Mouse (Mus musculus) midbrain, embryonic 10.5 days (tissue): ENCODE measurements around the gene Npb. TPM values are rescaled to one million over a fixed set of nuclear protein-coding genes. Genes with fewer than 3 reads are reported as not detected.

ENCODE experiments used
- DNase-seq: peaks from one replicate; pipeline ENCODE4 v3.0.0-alpha.2; 2017; ENCODE audit warnings: low spot score
- H3K27ac ChIP-seq: fragments of 300-500 bp; sonication (generic); replicated peaks from 2 replicates; pipeline ENCODE4 v1.5.1; 2016; ENCODE audit warnings: mild to moderate bottlenecking
- H3K27me3 ChIP-seq: fragments of 300-500 bp; sonication (generic); 2 replicates; pipeline ENCODE4 v1.6.1; 2016; ENCODE audit warnings: low read depth, mild to moderate bottlenecking; ENCODE audit not compliant: poor library complexity, severe bottlenecking
- H3K36me3 ChIP-seq: fragments of 300-500 bp; sonication (generic); 2 replicates; pipeline ENCODE4 v1.6.1; 2016; ENCODE audit warnings: mild to moderate bottlenecking, moderate library complexity
- H3K4me1 ChIP-seq: fragments of 300-500 bp; sonication (generic); 2 replicates; pipeline ENCODE4 v1.6.1; 2016
- H3K4me3 ChIP-seq: fragments of 300-500 bp; sonication (generic); 2 replicates; pipeline ENCODE4 v1.5.1; 2016; ENCODE audit warnings: mild to moderate bottlenecking, moderate library complexity
- H3K9me3 ChIP-seq: fragments of 300-500 bp; sonication (generic); replicated peaks from 2 replicates; pipeline ENCODE4 v1.6.1; 2016; ENCODE audit warnings: mild to moderate bottlenecking
- WGBS: fragments of 180-500 bp; shearing (Covaris S2); methylation state at CpG from one replicate; pipeline ENCODE4 v1.1.7; 2016; 5-methylcytosine and 5-hydroxymethylcytosine counted together
- microRNA-seq: library from miRNA; unstranded; fragments of <30 nt; microRNA quantifications from one replicate; pipeline ENCODE4, GENCODE M21; 2017
- polyA plus RNA-seq: library from polyadenylated mRNA; unstranded; fragments of >200 nt; fragmentation: Nextera tagmentation; extraction: Ambion mirVana; gene quantifications from 2 replicates; pipeline ENCODE4 v1.2.1, GENCODE M21; 2016

The Npb gene
- polyA plus RNA-seq, 1 experiment from 2014 or later: 0.65 TPM

- Histone ChIP-seq H3K36me3 (no peaks in the 10 kb centered on the region), H3K4me3 (no peak overlapping the region), H3K27me3 (peaks cover 47% of the 10 kb centered on the region), H3K27ac (no peak overlapping the region), H3K4me1 (peaks cover 13% of the 10 kb centered on the region), H3K9me3 (no peaks in the 10 kb centered on the region)
- WGBS: 88% methylated on average over 3 of the region's 3 CpGs
- DNase-seq: no peak
Observed at GRCm38 (mm10) chr11:120654741-120655140, 46.5 kb downstream of the Npb start.

DNA sequence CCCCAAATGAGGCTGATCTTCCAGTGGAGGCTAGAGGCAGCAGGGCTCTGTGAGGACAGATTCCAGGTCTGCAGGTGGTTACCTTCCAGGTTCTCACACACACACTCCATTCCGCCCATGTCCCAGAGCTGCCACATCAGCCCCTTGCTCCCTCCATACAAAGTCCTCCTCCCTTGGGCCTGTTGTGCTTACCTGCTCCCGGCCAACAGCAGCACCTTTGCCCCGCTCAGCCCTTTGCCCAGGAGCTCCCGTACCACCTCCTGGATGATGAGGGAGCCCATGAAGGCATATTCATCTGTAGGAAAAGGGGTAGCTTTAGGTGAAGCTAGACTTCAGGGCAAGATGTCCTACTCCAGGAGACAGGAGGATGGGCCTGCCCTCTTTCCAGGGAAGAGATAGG is 49.0 kb downstream of the Npb start:
- Histone ChIP-seq H3K4me1 (peaks cover 29% of the 10 kb centered on the region), H3K36me3 (no peaks in the 10 kb centered on the region), H3K27ac (no peak overlapping the region), H3K9me3 (no peaks in the 10 kb centered on the region), H3K4me3 (no peak overlapping the region), H3K27me3 (peaks cover 73% of the 10 kb centered on the region)
- WGBS: 83% methylated on average over 4 of the region's 4 CpGs
- DNase-seq: no peak

Small RNAs within 50 kb of the gene (microRNA-seq; reads per million reads assigned to microRNA genes)
- gene Mir6936: 2.1 reads per million

Other genes starting within 250 kb of the Npb start
- gene Fscn2, start 246.9 kb upstream of the Npb start, polyA plus RNA-seq: 0.61 and 0.62 TPM in 2 replicates
- 34.5 and 41.8 TPM in 2 replicates for gene Faap100, start 229.7 kb upstream of the Npb start, polyA plus RNA-seq
- gene Nploc4, start 170.8 kb upstream of the Npb start, polyA plus RNA-seq: 45.1 and 46.5 TPM in 2 replicates
- gene Tspan10, start 165.8 kb upstream of the Npb start, polyA plus RNA-seq: 0.39 TPM in 1 of 2 replicates, not detected in the other
- 0.20 and 0.53 TPM in 2 replicates for gene Pde6g, start 155.0 kb upstream of the Npb start, polyA plus RNA-seq
- gene Oxld1, start 150.4 kb upstream of the Npb start, polyA plus RNA-seq: 9.0 and 11.8 TPM in 2 replicates
- gene Ccdc137, start 150.4 kb upstream of the Npb start, polyA plus RNA-seq: 38.9 and 41.8 TPM in 2 replicates
- gene Arl16, start 140.9 kb upstream of the Npb start, polyA plus RNA-seq: 61.8 and 64.0 TPM in 2 replicates
- 167 and 194 TPM in 2 replicates for gene Mrpl12, start 123.9 kb upstream of the Npb start, polyA plus RNA-seq
- gene Slc25a10, start 116.6 kb upstream of the Npb start, polyA plus RNA-seq: 50.1 and 53.4 TPM in 2 replicates
- gene Gcgr, start 77.8 kb upstream of the Npb start, polyA plus RNA-seq: 0.26 and 0.27 TPM in 2 replicates
- gene Mcrip1, start 58.8 kb upstream of the Npb start, polyA plus RNA-seq: 226 and 238 TPM in 2 replicates
- not detected in 2 replicates for gene Ppp1r27, start 57.3 kb upstream of the Npb start, polyA plus RNA-seq
- 534 and 562 TPM in 2 replicates for gene P4hb, start 35.2 kb upstream of the Npb start, polyA plus RNA-seq
- gene Arhgdia, start 26.9 kb upstream of the Npb start, polyA plus RNA-seq: 743 and 777 TPM in 2 replicates
- gene Alyref, start 10.1 kb upstream of the Npb start, polyA plus RNA-seq: 605 and 647 TPM in 2 replicates
- gene Anapc11, start 10.1 kb upstream of the Npb start, polyA plus RNA-seq: 216 and 231 TPM in 2 replicates
- 140 and 151 TPM in 2 replicates for gene Pcyt2, start 9.5 kb downstream of the Npb start, polyA plus RNA-seq
- 34.2 and 37.4 TPM in 2 replicates for gene Sirt7, start 16.8 kb downstream of the Npb start, polyA plus RNA-seq
- 19.8 and 23.0 TPM in 2 replicates for gene Mafg, start 25.1 kb downstream of the Npb start, polyA plus RNA-seq
- 37.6 and 43.4 TPM in 2 replicates for gene Pycr1, start 35.3 kb downstream of the Npb start, polyA plus RNA-seq
- gene Myadml2, start 39.7 kb downstream of the Npb start, polyA plus RNA-seq: 0.15 TPM in 1 of 2 replicates, not detected in the other
- gene Notum, start 52.7 kb downstream of the Npb start, polyA plus RNA-seq: 3.3 and 3.6 TPM in 2 replicates
- gene Aspscr1, start 64.5 kb downstream of the Npb start, polyA plus RNA-seq: 150 and 161 TPM in 2 replicates
- gene Cenpx, start 105.3 kb downstream of the Npb start, polyA plus RNA-seq: 132 and 133 TPM in 2 replicates
- 57.0 and 57.7 TPM in 2 replicates for gene Lrrc45, start 105.4 kb downstream of the Npb start, polyA plus RNA-seq
- gene Rac3, start 113.0 kb downstream of the Npb start, polyA plus RNA-seq: 32.4 and 41.9 TPM in 2 replicates
- 13.0 and 13.7 TPM in 2 replicates for gene Dcxr, start 118.8 kb downstream of the Npb start, polyA plus RNA-seq
- 0.59 and 1.3 TPM in 2 replicates for gene Cbr2, start 123.6 kb downstream of the Npb start, polyA plus RNA-seq
- gene Hmga1b, start 154.3 kb downstream of the Npb start, polyA plus RNA-seq: 9.4 and 12.9 TPM in 2 replicates
- 43.4 and 55.9 TPM in 2 replicates for gene Rfng, start 175.7 kb downstream of the Npb start, polyA plus RNA-seq
- gene Gps1, start 175.8 kb downstream of the Npb start, polyA plus RNA-seq: 287 TPM in 2 replicates
- 94.4 and 99.2 TPM in 2 replicates for gene Dus1l, start 187.9 kb downstream of the Npb start, polyA plus RNA-seq
- gene Fasn, start 216.1 kb downstream of the Npb start, polyA plus RNA-seq: 118 and 131 TPM in 2 replicates